Mouse (Mus musculus): ENCODE data around the gene Prr22. TPM values are rescaled to one million over a fixed set of nuclear protein-coding genes. Genes with fewer than 3 reads are reported as not detected.

Prr22 gene
- 1 to 10 TPM in 1 of 4 experiments, under 1 TPM in 3; 0.28 to 1.4 (median 0.53) TPM for total RNA-seq (2022)

DNA sequence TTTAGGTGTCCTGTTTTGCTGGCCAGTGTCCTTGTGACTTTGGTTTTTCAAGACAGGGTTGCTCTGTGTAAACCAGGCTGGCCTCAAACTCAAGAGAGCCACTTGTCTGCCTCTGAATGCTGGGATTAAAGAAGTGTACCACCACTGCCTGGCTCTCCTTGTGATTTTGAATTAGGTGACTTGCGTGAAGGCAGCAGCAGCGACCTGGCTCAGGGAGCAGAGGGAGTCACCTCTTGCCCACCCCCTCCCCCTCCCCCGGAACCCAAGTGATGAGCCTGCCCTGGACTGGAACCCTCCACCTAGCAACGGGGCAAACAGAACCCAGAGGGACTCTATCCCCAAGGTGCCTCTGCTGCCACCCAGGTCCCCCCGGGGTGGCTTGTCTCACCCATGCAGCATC is at the start of gene Prr22:
Gene Prr22 (plus strand): TSS at position 301 of the 400 bp plus-strand sequence.
- DNase-seq: no peak

GRCm38 (mm10) chr17:56722441-56722840 is 47.6 kb upstream of the Prr22 start:
- peak; percentile 62 for DNase-seq

- DNase-seq: no peak
Measured at GRCm38 (mm10) chr17:56723419-56724161, 46.5 kb upstream of the Prr22 start.

GRCm38 (mm10) chr17:56727029-56727649 is 42.9 kb upstream of the Prr22 start:
- DNase-seq: no peak

GRCm38 (mm10) chr17:56727659-56728058 is 42.4 kb upstream of the Prr22 start:
- DNase-seq: no peak

- DNase-seq: no peak
Measured at GRCm38 (mm10) chr17:56728117-56728516, 41.9 kb upstream of the Prr22 start.

DNA sequence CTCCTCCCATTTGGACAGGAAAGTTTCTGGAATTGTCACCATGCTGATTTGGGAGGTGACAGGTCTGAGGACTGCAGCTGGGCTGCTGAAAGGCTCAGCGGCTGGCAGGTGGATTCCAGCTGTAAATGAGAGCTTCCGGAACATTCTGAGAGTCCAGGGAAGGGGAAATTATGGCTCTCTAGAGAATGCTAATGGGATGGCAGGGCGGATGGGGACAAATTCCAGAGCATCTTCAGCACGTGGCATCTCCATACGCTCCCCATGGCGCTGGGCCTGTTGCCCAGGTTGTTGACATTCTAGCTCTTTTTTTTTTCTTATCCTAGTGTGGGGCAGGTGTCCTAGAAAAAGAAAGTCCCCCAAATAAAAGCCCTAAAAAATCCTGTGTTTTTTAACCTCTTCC is 40.9 kb upstream of the Prr22 start:
- DNase-seq: no peak

DNA sequence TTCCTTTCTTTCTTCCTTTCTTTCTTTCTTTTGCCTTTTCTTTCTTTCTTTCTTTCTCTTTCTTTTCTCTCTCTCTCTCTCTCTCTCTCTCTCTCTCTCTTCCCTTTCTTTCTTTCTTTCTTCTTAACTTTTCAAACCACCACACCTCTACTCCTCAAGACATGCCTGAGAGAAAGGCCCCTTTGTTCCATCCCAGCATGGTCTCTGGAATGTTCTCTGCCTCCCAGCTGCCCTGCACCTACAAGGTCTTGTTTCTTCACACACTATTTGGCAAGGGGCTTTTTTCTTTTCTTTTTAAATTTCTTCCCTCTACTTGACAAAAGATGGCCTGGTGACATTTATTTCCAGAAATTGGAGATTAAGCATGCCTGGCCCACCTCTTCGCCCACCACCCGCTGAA is 40.4 kb upstream of the Prr22 start:
- DNase-seq: no peak

DNA sequence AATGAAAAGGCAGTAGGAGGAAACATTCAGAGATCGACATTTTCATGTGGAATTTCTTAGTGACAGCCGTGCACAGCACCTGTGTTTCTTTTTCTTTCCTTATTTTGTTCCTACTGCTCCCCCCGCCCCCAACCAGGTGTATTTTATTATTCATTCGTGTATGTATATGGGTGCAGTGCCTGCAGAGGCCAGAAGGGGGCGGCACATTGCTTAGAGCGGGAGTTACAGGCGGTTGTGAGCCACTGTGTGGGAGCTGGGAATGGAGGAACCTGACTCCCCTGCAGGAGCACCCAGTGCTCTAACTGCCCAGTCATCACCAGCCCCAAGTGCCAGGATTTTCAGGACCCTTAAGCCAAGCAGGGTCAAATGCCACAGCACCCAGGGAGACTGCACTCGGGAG is 33.5 kb upstream of the Prr22 start:
- DNase-seq: no peak

GRCm38 (mm10) chr17:56738221-56738620 is 31.8 kb upstream of the Prr22 start:
- no peak for DNase-seq

- DNase-seq: no peak
Measured at GRCm38 (mm10) chr17:56740118-56740787, 29.8 kb upstream of the Prr22 start.

DNA sequence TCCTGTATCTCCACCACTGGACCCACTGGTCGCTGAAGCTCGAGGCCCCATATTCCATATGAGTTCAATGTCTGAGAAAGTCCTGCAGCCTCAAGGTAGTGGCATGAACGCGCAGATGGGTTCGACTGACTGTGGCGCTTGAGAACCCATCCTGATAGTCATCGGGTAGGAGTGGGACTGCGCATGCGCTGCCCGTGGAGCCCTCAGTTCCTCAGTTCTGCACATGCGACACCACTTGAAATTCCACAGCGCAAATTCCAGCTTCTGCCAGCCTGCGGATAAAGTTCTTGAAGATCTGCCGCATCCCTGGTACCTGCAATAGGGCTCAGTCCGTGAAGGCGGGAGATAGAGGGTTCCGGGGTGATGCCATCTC is 29.3 kb upstream of the Prr22 start:
- DNase-seq: no peak

- no peak for DNase-seq
Measured at GRCm38 (mm10) chr17:56744173-56744572, 25.9 kb upstream of the Prr22 start.

DNA sequence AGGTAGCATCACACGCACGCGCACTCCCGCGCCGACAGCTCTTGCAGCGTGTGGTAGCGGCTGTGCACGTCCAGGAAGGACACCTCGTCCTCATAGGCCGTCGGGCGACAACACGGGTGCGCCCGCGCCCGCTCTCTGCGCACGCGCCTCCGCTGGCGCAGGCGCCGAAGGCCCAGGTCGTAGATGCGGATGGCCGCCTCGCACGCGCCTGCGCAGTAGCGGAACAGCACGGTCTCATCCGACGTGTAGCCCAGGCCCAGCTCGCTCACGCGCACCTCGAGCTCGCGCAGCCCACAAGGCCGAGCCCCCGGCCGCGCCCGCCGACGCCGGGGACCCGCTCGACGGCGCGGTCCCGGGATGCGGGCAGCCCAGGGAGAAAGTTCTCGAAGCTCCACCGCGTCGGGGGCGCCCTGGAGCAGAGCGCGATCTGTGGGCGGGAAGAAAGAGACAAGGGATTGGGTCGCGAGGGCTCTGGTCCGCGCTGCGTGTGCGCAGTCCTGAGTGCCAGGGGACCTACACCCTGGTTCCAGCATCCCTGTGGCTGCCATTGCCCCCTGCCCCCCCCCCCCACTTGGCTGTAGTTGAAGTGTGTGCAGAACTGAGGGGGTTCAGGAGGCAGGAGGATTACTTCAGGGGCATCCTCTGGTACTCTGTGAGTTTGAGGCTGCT is 18.5 kb upstream of the Prr22 start:
- DNase-seq: no peak

DNA sequence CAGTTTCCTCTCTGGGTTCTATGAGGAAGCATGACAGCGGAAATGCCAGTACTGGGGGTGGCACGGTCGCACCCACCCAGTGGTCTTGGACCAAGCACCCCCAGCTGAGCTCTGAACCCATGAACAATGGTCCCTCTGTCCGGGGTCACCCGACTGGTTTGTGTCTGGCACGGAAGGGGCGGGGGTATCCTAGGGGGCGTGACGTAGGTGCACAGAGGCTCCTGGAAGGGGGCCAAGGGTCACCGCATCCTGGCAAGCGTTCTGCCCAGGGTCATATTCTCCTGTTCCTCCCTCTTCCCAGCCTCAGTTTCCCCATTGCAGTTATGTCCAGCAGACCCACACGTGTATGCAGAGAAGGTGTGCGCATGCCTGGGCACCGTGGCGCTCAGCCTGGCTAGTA is 16.6 kb upstream of the Prr22 start:
- no peak for DNase-seq

- no peak for DNase-seq
Measured at GRCm38 (mm10) chr17:56754271-56755185, 15.5 kb upstream of the Prr22 start.

DNA sequence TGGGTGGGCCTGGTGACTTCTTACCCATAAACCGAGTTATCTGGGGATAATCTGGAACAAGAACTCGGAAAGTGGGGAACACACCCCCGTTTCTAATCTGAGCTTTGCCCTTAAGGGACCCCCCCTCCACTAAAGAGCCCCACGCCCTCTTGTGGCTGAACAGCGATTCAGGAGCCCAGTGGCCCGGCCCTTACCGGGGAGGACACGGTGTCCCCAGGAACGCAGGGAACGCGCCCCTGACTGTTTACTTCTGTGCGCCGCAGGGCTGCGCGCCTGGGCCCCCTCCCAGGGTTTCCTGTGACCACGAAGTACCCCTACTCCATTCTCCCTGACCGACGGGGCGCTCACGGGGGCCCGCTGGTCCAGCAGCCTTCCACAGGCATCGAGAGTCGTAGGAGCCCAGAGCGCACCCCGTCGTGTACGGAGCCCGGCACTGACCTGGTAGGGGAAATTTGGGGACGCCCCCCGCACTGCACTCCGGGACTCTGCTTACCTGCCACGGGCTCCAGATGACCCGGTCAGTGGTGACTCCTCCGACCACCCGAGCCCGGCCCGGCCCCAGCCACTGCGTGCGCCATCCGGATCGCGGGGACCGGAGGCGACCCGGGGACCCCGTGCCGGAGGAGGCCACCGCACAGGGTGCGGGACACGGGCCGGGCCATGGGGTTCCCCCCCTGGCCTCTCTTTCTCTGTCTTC is 13.2 kb upstream of the Prr22 start:
- DNase-seq: no peak

GRCm38 (mm10) chr17:56757416-56758123 is 12.5 kb upstream of the Prr22 start, which contains the start of gene Nrtn:
Gene Nrtn (minus strand): TSS chr17:56757530.
- peak; percentile 80 for DNase-seq

DNA sequence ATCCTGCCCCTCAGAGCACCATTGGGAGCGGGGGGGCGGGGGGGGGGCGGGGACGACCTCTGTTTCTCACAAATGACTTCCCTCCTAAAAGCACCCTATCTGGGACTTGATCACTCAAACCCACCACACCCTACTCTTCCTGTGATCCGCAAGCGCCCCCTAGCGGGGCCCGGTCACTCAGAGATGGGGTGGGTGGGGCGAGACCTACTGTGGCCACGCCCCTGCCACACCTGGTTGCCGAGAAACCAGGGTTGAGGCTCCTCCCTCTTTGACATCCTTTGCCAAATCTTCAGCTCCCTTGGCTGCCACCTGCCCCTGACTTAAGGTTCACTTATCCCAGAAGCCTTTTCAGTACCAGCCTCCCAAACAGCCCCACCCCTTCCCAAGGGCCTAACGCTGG is 11.9 kb upstream of the Prr22 start:
- no peak for DNase-seq

GRCm38 (mm10) chr17:56759261-56759660 is 10.8 kb upstream of the Prr22 start:
- no peak for DNase-seq

- DNase-seq: no peak
Measured at GRCm38 (mm10) chr17:56761077-56761476, 9.0 kb upstream of the Prr22 start.
